Mouse (Mus musculus) midbrain, embryonic 13.5 days (tissue): ENCODE results near the gene Cps1. TPM values are rescaled to one million over a fixed set of nuclear protein-coding genes. Genes with fewer than 3 reads are reported as not detected.

Experiments
- ATAC-seq: fragments of 200-750 bp; cut with Nextera tagmentation; 2 replicates; pipeline ENCODE4 v1.8.0; 2017; ENCODE audit warnings: mild to moderate bottlenecking, moderate TSS enrichment, moderate library complexity
- H3K27ac ChIP-seq: fragments of 300-500 bp; sonication (generic); 2 replicates; pipeline ENCODE4 v1.5.1; 2015; ENCODE audit warnings: inconsistent platforms, mild to moderate bottlenecking, moderate library complexity
- H3K27me3 ChIP-seq: fragments of 300-500 bp; sonication (generic); 2 replicates; pipeline ENCODE4 v1.6.1; 2015; ENCODE audit warnings: mild to moderate bottlenecking, inconsistent platforms
- H3K36me3 ChIP-seq: fragments of 300-500 bp; sonication (generic); 2 replicates; pipeline ENCODE4 v1.6.1; 2015; ENCODE audit warnings: mild to moderate bottlenecking, inconsistent platforms
- H3K4me1 ChIP-seq: fragments of 300-500 bp; sonication (generic); replicated peaks from 2 replicates; pipeline ENCODE4 v1.6.1; 2015; ENCODE audit warnings: inconsistent platforms
- H3K4me2 ChIP-seq: fragments of 300-500 bp; sonication (generic); replicated peaks from 2 replicates; pipeline ENCODE4 v1.6.1; 2015; ENCODE audit warnings: moderate library complexity, mild to moderate bottlenecking, inconsistent platforms
- H3K4me3 ChIP-seq: fragments of 300-500 bp; sonication (generic); replicated peaks from 2 replicates; pipeline ENCODE4 v1.5.1; 2015; ENCODE audit warnings: mild to moderate bottlenecking, inconsistent platforms
- H3K9ac ChIP-seq: fragments of 300-500 bp; sonication (generic); replicated peaks from 2 replicates; pipeline ENCODE4 v1.6.1; 2015; ENCODE audit warnings: mild to moderate bottlenecking, inconsistent platforms
- H3K9me3 ChIP-seq: fragments of 300-500 bp; sonication (generic); 2 replicates; pipeline ENCODE4 v1.6.1; 2016; ENCODE audit warnings: mild to moderate bottlenecking, inconsistent platforms
- WGBS: fragments of 180-500 bp; shearing (Covaris S2); methylation state at CpG from one replicate; pipeline ENCODE4 v1.1.7; 2015; 5-methylcytosine and 5-hydroxymethylcytosine counted together
- polyA plus RNA-seq: library from polyadenylated mRNA; unstranded; fragments of >200 nt; fragmentation: Nextera tagmentation; extraction: Ambion mirVana; gene quantifications from 2 replicates; pipeline ENCODE4 v1.2.1, GENCODE M21; 2015

The Cps1 gene
- polyA plus RNA-seq, 1 experiment from 2014 or later: 0.48 TPM

GRCm38 (mm10) chr1:67238446-67238845 is 115.6 kb downstream of the Cps1 start:
- no peaks in the 10 kb centered on the region for H3K36me3 ChIP-seq
- H3K27me3 ChIP-seq: no peaks in the 10 kb centered on the region
- 79% methylated on average over 1 of the region's 1 CpGs for WGBS
- no peaks in the 10 kb centered on the region for H3K9me3 ChIP-seq
- H3K9ac ChIP-seq: no peak overlapping the region
- H3K4me3 ChIP-seq: no peak overlapping the region
- H3K4me1 ChIP-seq: no peaks in the 10 kb centered on the region
- H3K4me2 ChIP-seq: no peak overlapping the region
- H3K27ac ChIP-seq: no peak overlapping the region
- no peak for ATAC-seq

- Histone ChIP-seq H3K9me3 (no peaks in the 10 kb centered on the region), H3K4me3 (no peak overlapping the region), H3K27ac (no peak overlapping the region), H3K4me1 (no peaks in the 10 kb centered on the region), H3K9ac (no peak overlapping the region), H3K36me3 (no peaks in the 10 kb centered on the region), H3K27me3 (no peaks in the 10 kb centered on the region), H3K4me2 (no peak overlapping the region)
- no peak for ATAC-seq
- 86% methylated on average over 1 of the region's 1 CpGs for WGBS
These were observed 116.1 kb downstream of the Cps1 start for GRCm38 (mm10) chr1:67238941-67239340.

- Histone ChIP-seq H3K27ac (no peak overlapping the region), H3K9ac (no peak overlapping the region), H3K9me3 (no peaks in the 10 kb centered on the region), H3K4me2 (no peak overlapping the region), H3K36me3 (no peaks in the 10 kb centered on the region), H3K27me3 (no peaks in the 10 kb centered on the region), H3K4me3 (no peak overlapping the region), H3K4me1 (no peaks in the 10 kb centered on the region)
- ATAC-seq: no peak
- WGBS: 34% methylated on average over 1 of the region's 1 CpGs
These were observed 142.4 kb downstream of the Cps1 start for GRCm38 (mm10) chr1:67265222-67265621.

GRCm38 (mm10) chr1:67267972-67268371 is 145.1 kb downstream of the Cps1 start:
- H3K9ac ChIP-seq: no peak overlapping the region
- H3K4me2 ChIP-seq: no peak overlapping the region
- no peak for ATAC-seq
- no peaks in the 10 kb centered on the region for H3K27me3 ChIP-seq
- no peak overlapping the region for H3K27ac ChIP-seq
- no peaks in the 10 kb centered on the region for H3K36me3 ChIP-seq
- H3K9me3 ChIP-seq: no peaks in the 10 kb centered on the region
- H3K4me1 ChIP-seq: no peaks in the 10 kb centered on the region
- H3K4me3 ChIP-seq: no peak overlapping the region

GRCm38 (mm10) chr1:67268450-67268849 is 145.6 kb downstream of the Cps1 start:
- Histone ChIP-seq H3K9me3 (no peaks in the 10 kb centered on the region), H3K27me3 (no peaks in the 10 kb centered on the region), H3K36me3 (no peaks in the 10 kb centered on the region), H3K4me3 (no peak overlapping the region), H3K4me2 (no peak overlapping the region), H3K4me1 (no peaks in the 10 kb centered on the region), H3K27ac (no peak overlapping the region), H3K9ac (no peak overlapping the region)
- ATAC-seq: no peak

GRCm38 (mm10) chr1:67276270-67276669 is 153.4 kb downstream of the Cps1 start:
- WGBS: 86% methylated on average over 1 of the region's 1 CpGs
- H3K4me3 ChIP-seq: no peak overlapping the region
- no peaks in the 10 kb centered on the region for H3K27me3 ChIP-seq

More at GRCm38 (mm10) chr1:67276270-67276669, 153.4 kb downstream of the Cps1 start:
- Histone ChIP-seq H3K4me1 (no peaks in the 10 kb centered on the region), H3K9me3 (no peaks in the 10 kb centered on the region), H3K36me3 (no peaks in the 10 kb centered on the region), H3K27ac (no peak overlapping the region), H3K4me2 (no peak overlapping the region), H3K9ac (no peak overlapping the region)
- ATAC-seq: no peak

Other genes starting within 250 kb of the Cps1 start
- 0.76 TPM in 1 of 2 replicates, not detected in the other for gene Myl1, start 177.6 kb upstream of the Cps1 start, polyA plus RNA-seq
- 143 and 150 TPM in 2 replicates for gene Lancl1, start 84.2 kb upstream of the Cps1 start, polyA plus RNA-seq